Mouse (Mus musculus) limb, embryonic 14.5 days (tissue): Measurements from ENCODE around the gene Gm49711. TPM values are rescaled to one million over a fixed set of nuclear protein-coding genes. Genes with fewer than 3 reads are reported as not detected.
A peak's percentile ranks its signal among the peaks of the same experiment; 100 is the strongest.

Source experiments
- ATAC-seq: fragments of 200-750 bp; cut with Nextera tagmentation; 2 replicates; pipeline ENCODE4 v1.8.0; 2017; ENCODE audit warnings: low read depth, moderate number of reproducible peaks, moderate TSS enrichment; ENCODE audit not compliant: low FRiP score
- DNase-seq: peaks from one replicate; pipeline ENCODE4 v3.0.0-alpha.2; 2015; ENCODE audit warnings: low spot score
- H3K27ac ChIP-seq: fragments of 300-500 bp; sonication (generic); replicated peaks from 2 replicates; pipeline ENCODE4 v1.5.1; 2014; ENCODE audit warnings: low read depth, mild to moderate bottlenecking, low read length, moderate library complexity, mixed read lengths
- H3K27me3 ChIP-seq: fragments of 300-500 bp; sonication (generic); 2 replicates; pipeline ENCODE4 v1.6.1; 2014; ENCODE audit warnings: low read length, mixed read lengths; ENCODE audit not compliant: control insufficient read depth, insufficient read depth
- H3K36me3 ChIP-seq: fragments of 300-500 bp; sonication (generic); 2 replicates; pipeline ENCODE4 v1.6.1; 2014; ENCODE audit warnings: mild to moderate bottlenecking, low read length, moderate library complexity, mixed read lengths; ENCODE audit not compliant: control insufficient read depth, insufficient read depth
- H3K4me1 ChIP-seq: fragments of 300-500 bp; sonication (generic); 2 replicates; pipeline ENCODE4 v1.6.1; 2014; ENCODE audit warnings: antibody characterized with exemption, low read length, mixed read lengths; ENCODE audit not compliant: control insufficient read depth, insufficient read depth
- H3K4me2 ChIP-seq: fragments of 300-500 bp; sonication (generic); replicated peaks from 2 replicates; pipeline ENCODE4 v1.6.1; 2014; ENCODE audit warnings: low read depth, mild to moderate bottlenecking, low read length, moderate library complexity; ENCODE audit not compliant: severe bottlenecking
- H3K4me3 ChIP-seq: fragments of 300-500 bp; sonication (generic); replicated peaks from 2 replicates; pipeline ENCODE4 v1.5.1; 2014; ENCODE audit warnings: low read length
- H3K9ac ChIP-seq: fragments of 300-500 bp; sonication (generic); 2 replicates; pipeline ENCODE4 v1.6.1; 2014; ENCODE audit warnings: mild to moderate bottlenecking, low read depth, low read length, moderate library complexity; ENCODE audit not compliant: severe bottlenecking
- H3K9me3 ChIP-seq: fragments of 300-500 bp; sonication (generic); 2 replicates; pipeline ENCODE4 v1.6.1; 2016; ENCODE audit warnings: low read length; ENCODE audit not compliant: control insufficient read depth
- POLR2A ChIP-seq: fragments of 200-500 bp; IDR thresholded peaks from 2 replicates; pipeline ENCODE4 v1.8.0; 2012; ENCODE audit warnings: inconsistent platforms, mild to moderate bottlenecking, moderate library complexity, borderline replicate concordance; ENCODE audit not compliant: insufficient read depth, insufficient read length; ENCODE audit errors: extremely low read depth
- WGBS: fragments of 180-500 bp; shearing (Covaris S2); extraction: QIAGEN DNeasy Blood & Tissue Kit; methylation state at CpG from one replicate; pipeline ENCODE4 v1.1.7; 2014; 5-methylcytosine and 5-hydroxymethylcytosine counted together
- polyA plus RNA-seq, 2 experiments: library from polyadenylated mRNA; depleted of rRNA in 1 of 2; stranded (reverse) in 1 of 2; unstranded in 1 of 2; fragments of >200 nt; fragmentation: Nextera tagmentation in 1 of 2; extraction: Ambion mirVana in 1 of 2; gene quantifications; 2 replicates each; pipeline versions ENCODE4 v1.2.1 to v1.2.3; 2012 to 2014

The Gm49711 gene
- polyA plus RNA-seq, 2 experiments = 0.24 TPM; not detected in 1

DNA sequence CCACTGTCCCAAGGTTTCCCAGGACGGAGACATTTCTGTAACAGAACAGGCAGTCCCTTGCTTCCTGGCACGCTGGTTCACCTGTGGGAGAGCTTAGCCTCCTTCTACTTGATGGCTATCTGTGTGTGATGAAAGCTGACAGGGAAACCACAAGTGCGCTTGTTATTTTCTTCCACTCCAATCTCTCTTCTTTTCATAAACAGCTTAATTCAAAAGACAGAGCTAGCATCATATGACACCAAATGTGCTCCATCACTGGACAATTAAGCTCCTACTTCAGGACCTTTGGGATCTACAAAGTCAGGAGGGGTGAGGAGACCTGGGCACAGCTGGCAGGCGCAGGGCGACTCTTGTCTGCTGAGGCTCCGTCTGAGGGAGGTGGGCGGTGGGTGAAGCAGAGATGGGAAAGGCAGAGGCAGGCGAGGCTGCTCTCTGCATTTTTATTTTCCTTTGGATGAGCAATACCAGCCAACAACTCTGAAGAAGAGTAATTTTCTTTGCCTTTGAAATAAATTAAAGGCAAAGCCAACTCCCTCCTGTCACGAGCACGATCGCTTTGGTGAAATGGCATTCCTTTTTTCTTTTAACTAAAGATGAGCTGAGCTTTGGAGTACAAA lies 76.1 kb downstream of the Gm49711 start:
- no peak for DNase-seq
- Histone ChIP-seq H3K4me2 (no peak overlapping the region), H3K4me3 (no peak overlapping the region), H3K4me1 (peaks cover 4% of the 10 kb centered on the region), H3K36me3 (no peaks in the 10 kb centered on the region), H3K27me3 (no peaks in the 10 kb centered on the region), H3K27ac (no peak overlapping the region), H3K9me3 (no peaks in the 10 kb centered on the region), H3K9ac (no peak overlapping the region)
- 75% methylated on average over 11 of the region's 11 CpGs for WGBS
- no peak for TF ChIP-seq POLR2A
- no peak for ATAC-seq

DNA sequence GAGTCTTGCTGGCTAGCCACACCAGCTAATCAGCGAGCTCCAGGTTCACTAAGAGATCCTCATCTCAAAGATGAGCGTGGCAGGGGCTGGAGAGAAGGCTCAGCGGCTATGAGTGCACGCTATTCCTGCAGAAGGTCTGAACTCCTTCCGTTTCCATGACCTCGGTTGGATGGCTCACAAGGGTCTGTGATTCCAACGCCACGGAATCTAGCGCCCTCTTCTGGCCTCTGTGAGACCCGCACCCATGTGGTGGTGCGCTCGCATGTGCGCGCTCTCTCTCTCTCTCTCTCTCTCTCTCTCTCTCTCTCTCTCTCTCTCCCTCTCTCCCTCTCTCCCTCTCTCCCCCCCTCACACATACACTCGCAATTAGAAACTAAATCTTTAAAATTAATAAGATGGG lies 78.2 kb downstream of the Gm49711 start:
- Histone ChIP-seq H3K4me3 (no peak overlapping the region), H3K4me2 (no peak overlapping the region), H3K4me1 (peaks cover 12% of the 10 kb centered on the region), H3K27ac (no peak overlapping the region), H3K9ac (no peak overlapping the region), H3K36me3 (no peaks in the 10 kb centered on the region), H3K9me3 (no peaks in the 10 kb centered on the region), H3K27me3 (no peaks in the 10 kb centered on the region)
- no peak for DNase-seq
- WGBS = 89% methylated on average over 15 of the region's 15 CpGs
- TF ChIP-seq POLR2A = no peak
- no peak for ATAC-seq

DNA sequence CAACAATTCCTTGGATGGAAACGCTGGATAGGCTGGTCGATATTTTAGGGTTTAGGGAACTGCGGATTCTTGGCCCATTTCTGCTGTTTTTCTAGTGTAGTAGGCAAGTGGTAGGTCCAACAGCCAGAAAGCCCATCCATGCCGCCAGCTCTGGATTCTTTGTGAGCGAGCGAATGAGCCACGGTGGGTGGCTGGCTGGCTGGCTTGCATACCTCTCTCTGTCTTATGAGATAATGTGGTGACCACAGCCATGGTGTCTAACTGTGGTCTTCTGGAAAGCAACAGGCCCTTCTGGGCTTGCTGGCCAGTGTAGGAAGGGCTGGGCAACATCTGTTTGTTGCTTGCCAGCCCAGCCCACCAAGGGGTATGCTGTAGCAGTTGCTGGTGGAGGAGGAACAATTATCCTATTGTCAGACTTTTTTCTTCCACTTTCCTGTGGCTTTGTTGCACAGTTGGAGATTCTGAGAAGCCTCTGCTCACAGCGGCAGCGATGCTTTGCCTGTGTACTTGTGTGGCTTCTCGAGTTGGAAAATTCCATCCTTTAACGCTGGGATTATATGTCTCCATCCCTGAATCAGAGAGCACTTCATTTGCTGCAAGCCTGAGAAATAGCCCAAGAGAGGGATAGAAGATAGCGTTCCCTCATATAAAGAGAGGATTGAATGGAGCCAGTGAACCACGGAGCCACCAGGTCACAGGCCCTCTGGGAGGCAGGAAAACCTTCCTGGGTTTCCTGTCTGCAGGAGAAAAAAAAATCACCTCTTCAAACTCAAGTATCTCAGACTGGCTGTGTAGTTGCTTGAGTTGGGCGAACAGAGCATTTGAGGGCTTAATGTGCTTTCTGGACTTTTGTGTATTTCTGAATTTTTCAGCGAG lies 81.5 kb downstream of the Gm49711 start:
- ATAC-seq = peak; percentile 34
- no peak for TF ChIP-seq POLR2A
- no peaks in the 10 kb centered on the region for H3K27me3 ChIP-seq
- no peak overlapping the region for H3K9ac ChIP-seq
- no peaks in the 10 kb centered on the region for H3K9me3 ChIP-seq
- peaks cover 12% of the 10 kb centered on the region for H3K4me1 ChIP-seq
- no peak overlapping the region for H3K4me3 ChIP-seq
- peak overlapping the region; percentile 73 for H3K27ac ChIP-seq
- no peak for DNase-seq
- no peak overlapping the region for H3K4me2 ChIP-seq
- no peaks in the 10 kb centered on the region for H3K36me3 ChIP-seq
- 62% methylated on average over 15 of the region's 15 CpGs for WGBS

DNA sequence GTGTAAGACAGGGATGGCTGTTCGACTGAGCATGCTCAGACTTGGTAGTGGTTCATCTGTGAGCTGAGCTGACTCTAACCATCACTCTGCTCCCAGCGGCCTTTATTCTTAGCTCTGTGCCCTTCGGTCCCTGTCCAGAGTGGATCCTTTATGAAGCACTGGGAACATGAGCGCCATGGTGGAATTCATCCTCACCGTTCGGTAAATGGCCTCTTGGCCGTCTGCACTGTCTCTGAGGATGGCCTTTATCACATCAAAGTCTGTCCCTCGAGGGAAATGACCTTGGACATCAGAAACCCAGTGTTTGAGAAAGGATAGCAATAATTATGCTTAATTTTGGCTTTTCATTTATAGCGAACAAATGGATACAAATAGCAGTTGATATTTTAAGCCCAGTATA lies 82.2 kb downstream of the Gm49711 start:
- H3K4me3 ChIP-seq = no peak overlapping the region
- TF ChIP-seq POLR2A = no peak
- WGBS = 85% methylated on average over 9 of the region's 9 CpGs
- H3K27me3 ChIP-seq = no peaks in the 10 kb centered on the region
- H3K9ac ChIP-seq = no peak overlapping the region
- H3K9me3 ChIP-seq = no peaks in the 10 kb centered on the region
- H3K36me3 ChIP-seq = no peaks in the 10 kb centered on the region
- peak overlapping the region; percentile 73; the same call in 1 of the 2 replicates for H3K27ac ChIP-seq
- H3K4me1 ChIP-seq = peaks cover 12% of the 10 kb centered on the region
- no peak overlapping the region for H3K4me2 ChIP-seq
- no peak for ATAC-seq
- DNase-seq = no peak

DNA sequence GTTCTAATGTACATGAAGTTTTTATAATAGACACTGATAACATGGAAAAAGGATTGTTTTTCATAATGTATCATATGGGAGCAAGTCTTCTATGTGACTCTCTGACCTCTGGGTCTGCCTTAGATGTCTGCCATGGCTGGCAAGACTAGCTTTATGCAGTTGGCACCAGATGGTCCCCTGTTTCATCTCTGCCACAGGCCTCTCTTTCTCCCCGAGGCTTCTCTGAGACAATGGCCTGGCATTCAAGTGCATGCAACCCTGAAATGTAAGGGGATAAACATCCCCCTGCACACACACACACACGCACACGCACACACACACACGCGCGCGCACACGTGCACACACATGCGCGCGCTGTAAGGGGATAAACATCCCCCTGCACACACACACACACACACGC lies 82.9 kb downstream of the Gm49711 start:
- no peak overlapping the region for H3K4me2 ChIP-seq
- no peak for DNase-seq
- WGBS = 94% methylated on average over 12 of the region's 12 CpGs
- no peak overlapping the region for H3K9ac ChIP-seq
- H3K36me3 ChIP-seq = no peaks in the 10 kb centered on the region
- no peak for TF ChIP-seq POLR2A
- H3K4me1 ChIP-seq = peaks cover 12% of the 10 kb centered on the region
- no peak for ATAC-seq
- H3K4me3 ChIP-seq = no peak overlapping the region
- H3K9me3 ChIP-seq = no peaks in the 10 kb centered on the region
- no peaks in the 10 kb centered on the region for H3K27me3 ChIP-seq
- H3K27ac ChIP-seq = no peak overlapping the region
